Mouse (Mus musculus): ENCODE measurements around the gene Esrp2.

- no peak for TF ChIP-seq CTCF (conservative IDR thresholded peaks at IDR 0.05; ENCODE audit: insufficient read depth, insufficient read length, low read depth, low read length)
- no peak for TF ChIP-seq POLR2A (IDR thresholded peaks at IDR 0.05; ENCODE audit: low read depth, low read length)
These were observed 24.3 kb downstream of the Esrp2 start for GRCm38 (mm10) chr8:106112514-106112913.

Measured in kidney, adult 2 months (tissue).